Mouse (Mus musculus) heart, embryonic 14.5 days (tissue): ENCODE measurements around the gene Ogt. TPM values are rescaled to one million over a fixed set of nuclear protein-coding genes. Genes with fewer than 3 reads are reported as not detected.

Experiments used
- ATAC-seq: fragments of 200-750 bp; cut with Nextera tagmentation; 2 replicates; pipeline ENCODE4 v1.8.0; 2017; ENCODE audit warnings: low read depth, moderate TSS enrichment; ENCODE audit not compliant: insufficient number of reproducible peaks, insufficient read depth, low FRiP score
- H3K27ac ChIP-seq, 2 experiments: fragments of 200-500 bp in 1 of 2; fragments of 300-500 bp in 1 of 2; sonication (generic) in 1 of 2; replicated peaks in 1 of 2; 2 replicates each; pipeline ENCODE4 v1.5.1; 2012 to 2014; ENCODE audit warnings: low read depth in 2 of 2, low read length in 2 of 2, control low read depth in 1 of 2, mild to moderate bottlenecking in 1 of 2, mixed read lengths in 1 of 2; ENCODE audit not compliant: control insufficient read depth in 1 of 2, insufficient read depth in 1 of 2
- H3K27me3 ChIP-seq: fragments of 300-500 bp; sonication (generic); 2 replicates; pipeline ENCODE4 v1.6.1; 2014; ENCODE audit warnings: mild to moderate bottlenecking, low read length, control low read depth; ENCODE audit not compliant: control insufficient read depth, insufficient read depth
- H3K36me3 ChIP-seq: fragments of 300-500 bp; sonication (generic); 2 replicates; pipeline ENCODE4 v1.6.1; 2014; ENCODE audit warnings: mild to moderate bottlenecking, control low read depth, low read length, mixed read lengths; ENCODE audit not compliant: control insufficient read depth, insufficient read depth
- H3K4me1 ChIP-seq, 2 experiments: fragments of 200-500 bp in 1 of 2; fragments of 300-500 bp in 1 of 2; sonication (generic) in 1 of 2; 2 replicates each; pipeline ENCODE4 v1.6.1; 2012 to 2014; ENCODE audit warnings: low read length in 2 of 2, control low read depth in 1 of 2, mixed read lengths in 1 of 2; ENCODE audit not compliant: control insufficient read depth in 2 of 2, insufficient read depth in 2 of 2
- H3K4me2 ChIP-seq: fragments of 300-500 bp; sonication (generic); 2 replicates; pipeline ENCODE4 v1.6.1; 2014; ENCODE audit warnings: mild to moderate bottlenecking, low read length
- H3K4me3 ChIP-seq, 2 experiments: fragments of 200-500 bp in 1 of 2; fragments of 300-500 bp in 1 of 2; sonication (generic) in 1 of 2; 2 replicates each; pipeline ENCODE4 v1.5.1; 2012 to 2014; ENCODE audit warnings: low read length in 2 of 2, mild to moderate bottlenecking in 2 of 2, control low read depth in 1 of 2, low read depth in 1 of 2, moderate library complexity in 1 of 2; ENCODE audit not compliant: control insufficient read depth in 1 of 2, insufficient read depth in 1 of 2
- H3K9ac ChIP-seq: fragments of 300-500 bp; sonication (generic); 2 replicates; pipeline ENCODE4 v1.6.1; 2014; ENCODE audit warnings: mild to moderate bottlenecking, low read length
- H3K9me3 ChIP-seq: fragments of 300-500 bp; sonication (generic); 2 replicates; pipeline ENCODE4 v1.6.1; 2016; ENCODE audit warnings: low read length, control low read depth; ENCODE audit not compliant: control insufficient read depth
- WGBS: fragments of 180-500 bp; shearing (Covaris S2); extraction: QIAGEN DNeasy Blood & Tissue Kit; methylation state at CpG from one replicate; pipeline ENCODE4 v1.1.7; 2014; 5-methylcytosine and 5-hydroxymethylcytosine counted together
- polyA plus RNA-seq: library from polyadenylated mRNA; unstranded; fragments of >200 nt; fragmentation: Nextera tagmentation; extraction: Ambion mirVana; gene quantifications from 2 replicates; pipeline ENCODE4 v1.2.1, GENCODE M21; 2014

Gene Ogt
- polyA plus RNA-seq = 133 and 138 TPM in 2 replicates

GRCm38 (mm10) chrX:101639741-101640166, at the start of gene Ogt:
Gene Ogt (plus strand): TSS chrX:101640060.
- H3K36me3 ChIP-seq = peaks cover 4% of the 10 kb centered on the region
- WGBS = 11% methylated on average over 24 of the region's 24 CpGs
- H3K4me3 ChIP-seq = peak within 1 kb of the TSS; percentile 70 to 89
- H3K9ac ChIP-seq = peak within 1 kb of the TSS; percentile 90
- H3K4me1 ChIP-seq = no peaks in the 10 kb centered on the region; a peak in 1 of 4 replicates
- H3K27me3 ChIP-seq = peaks cover 17% of the 10 kb centered on the region
- H3K9me3 ChIP-seq = no peaks in the 10 kb centered on the region
- H3K27ac ChIP-seq = peak within 1 kb of the TSS; percentile 84
- H3K4me2 ChIP-seq = peak within 1 kb of the TSS; percentile 72
- peak; percentile 87 for ATAC-seq

GRCm38 (mm10) chrX:101616183-101616582, 23.7 kb upstream of the Ogt start:
- Histone ChIP-seq H3K9me3 (no peaks in the 10 kb centered on the region), H3K36me3 (no peaks in the 10 kb centered on the region), H3K4me2 (no peak overlapping the region), H3K4me1 (no peaks in the 10 kb centered on the region), H3K9ac (no peak overlapping the region), H3K4me3 (no peak overlapping the region), H3K27ac (no peak overlapping the region), H3K27me3 (peaks cover 29% of the 10 kb centered on the region)
- 84% methylated on average over 3 of the region's 3 CpGs for WGBS
- ATAC-seq = no peak

- Histone ChIP-seq H3K9ac (no peak overlapping the region), H3K4me2 (no peak overlapping the region), H3K27me3 (peaks cover 34% of the 10 kb centered on the region), H3K36me3 (no peaks in the 10 kb centered on the region), H3K9me3 (no peaks in the 10 kb centered on the region), H3K27ac (no peak overlapping the region), H3K4me1 (no peaks in the 10 kb centered on the region), H3K4me3 (no peak overlapping the region)
- no peak for ATAC-seq
- WGBS = 34% methylated on average over 10 of the region's 10 CpGs
These were observed 22.0 kb upstream of the Ogt start for GRCm38 (mm10) chrX:101617889-101618288.

GRCm38 (mm10) chrX:101620317-101620716, 19.5 kb upstream of the Ogt start:
- H3K9me3 ChIP-seq = no peaks in the 10 kb centered on the region
- no peak overlapping the region for H3K4me2 ChIP-seq
- no peaks in the 10 kb centered on the region for H3K4me1 ChIP-seq
- peaks cover 29% of the 10 kb centered on the region for H3K27me3 ChIP-seq
- no peak overlapping the region for H3K9ac ChIP-seq
- no peak for ATAC-seq
- H3K27ac ChIP-seq = no peak overlapping the region
- H3K4me3 ChIP-seq = no peak overlapping the region
- 56% methylated on average over 6 of the region's 6 CpGs for WGBS
- H3K36me3 ChIP-seq = no peaks in the 10 kb centered on the region

DNA sequence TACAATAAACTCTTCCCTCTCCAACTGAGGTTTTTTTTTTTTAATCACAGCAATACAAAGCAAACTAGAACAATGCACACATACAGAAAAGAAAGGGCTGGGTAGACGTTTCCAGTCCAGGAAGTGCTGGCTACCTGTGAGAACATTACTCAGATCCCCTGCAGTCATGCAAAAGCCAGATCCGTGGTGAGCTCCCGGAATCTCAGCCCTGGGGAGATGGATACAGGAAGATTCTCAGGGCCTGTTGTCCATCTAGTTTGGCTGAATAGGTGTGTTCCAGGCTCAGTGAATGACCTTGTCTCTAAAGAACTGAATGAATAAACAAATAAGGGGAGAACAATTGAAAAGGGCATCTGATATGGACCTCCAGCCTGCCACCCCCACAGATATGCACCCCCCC, 17.3 kb upstream of the Ogt start:
- no peak overlapping the region for H3K4me3 ChIP-seq
- no peaks in the 10 kb centered on the region for H3K9me3 ChIP-seq
- H3K4me2 ChIP-seq = no peak overlapping the region
- H3K4me1 ChIP-seq = no peaks in the 10 kb centered on the region
- no peaks in the 10 kb centered on the region for H3K36me3 ChIP-seq
- 50% methylated on average over 3 of the region's 3 CpGs for WGBS
- no peak overlapping the region for H3K27ac ChIP-seq
- no peak for ATAC-seq
- peaks cover 21% of the 10 kb centered on the region for H3K27me3 ChIP-seq
- H3K9ac ChIP-seq = no peak overlapping the region

GRCm38 (mm10) chrX:101636821-101637525, 2.9 kb upstream of the Ogt start:
- 35% methylated on average over 7 of the region's 9 CpGs for WGBS
- Histone ChIP-seq H3K36me3 (no peaks in the 10 kb centered on the region), H3K27ac (no peak overlapping the region), H3K9ac (no peak overlapping the region), H3K27me3 (peaks cover 17% of the 10 kb centered on the region), H3K4me2 (no peak overlapping the region), H3K4me3 (no peak overlapping the region), H3K9me3 (no peaks in the 10 kb centered on the region), H3K4me1 (no peaks in the 10 kb centered on the region; a peak in 1 of 4 replicates)
- ATAC-seq = no peak

GRCm38 (mm10) chrX:101638856-101639255, 1.0 kb upstream of the Ogt start:
- 39% methylated on average over 3 of the region's 3 CpGs for WGBS
- H3K4me2 ChIP-seq = peak overlapping the region; percentile 61
- peak overlapping the region; percentile 70 to 89; a peak in 3 of 4 replicates for H3K4me3 ChIP-seq
- no peaks in the 10 kb centered on the region for H3K9me3 ChIP-seq
- H3K36me3 ChIP-seq = peaks cover 2% of the 10 kb centered on the region
- no peak overlapping the region for H3K27ac ChIP-seq
- no peaks in the 10 kb centered on the region; a peak in 1 of 4 replicates for H3K4me1 ChIP-seq
- no peak for ATAC-seq
- H3K9ac ChIP-seq = peak overlapping the region; percentile 63; the same call in 1 of the 2 replicates
- peaks cover 17% of the 10 kb centered on the region for H3K27me3 ChIP-seq
